In genomic region chrX:10720391-10720790, GRCm38 (mm10) we compare ENCODE assay signal across 14 mouse cellular contexts. TPM values are rescaled to one million over a fixed set of nuclear protein-coding genes. Genes with fewer than 3 reads are reported as not detected.
DNase-seq lines count a peak whose midpoint lies in the region; ATAC-seq lines count a peak whose summit lies in the region.
"Had no signal": no experiment of that assay in that cellular context is flagged by ENCODE, and none has a peak within 500 bp of the region (broad histone marks: within the 10 kb centered on the region; RNA-seq: fewer than 3 reads in every experiment).

No protein-coding gene starts in this region.

- H3K27ac ChIP-seq in hindbrain, embryonic 13.5 days: no peak overlapping the region
- H3K27ac ChIP-seq in hindbrain, embryonic 11.5 days (ENCODE audit: low read depth, low read length): no peak overlapping the region
- H3K27ac ChIP-seq in hindbrain, embryonic 14.5 days: no peak overlapping the region
- no peak overlapping the region for H3K27ac ChIP-seq in midbrain, embryonic 15.5 days
- H3K27ac ChIP-seq: embryonic facial prominence, embryonic 15.5 days; limb, embryonic 12.5 days had no signal

- ATAC-seq in hindbrain, embryonic 13.5 days (ENCODE audit: low FRiP score): no peak
- ATAC-seq in hindbrain, embryonic 11.5 days (ENCODE audit: low FRiP score): no peak
- no peak for ATAC-seq in hindbrain, embryonic 14.5 days (ENCODE audit: low FRiP score)
- ATAC-seq in midbrain, embryonic 15.5 days (replicated peaks): no peak
- ATAC-seq in megakaryocyte progenitor cell, adult 5-6 weeks (replicated peaks; ENCODE audit: poor library complexity): no peak

- H3K4me3 ChIP-seq in hindbrain, embryonic 13.5 days: no peak overlapping the region; the same call in 1 of the 2 replicates
- H3K4me3 ChIP-seq in hindbrain, embryonic 11.5 days (ENCODE audit: low read depth, low read length): no peak overlapping the region
- peak overlapping the region; percentile 63; the same call in 1 of the 2 replicates for H3K4me3 ChIP-seq in hindbrain, embryonic 14.5 days (replicated peaks; ENCODE audit: low read length)
- 0 out of 2 replicates have a peak overlapping the region, but pooled peaks have one; percentile 4 for H3K4me3 ChIP-seq in midbrain, embryonic 15.5 days
- H3K4me3 ChIP-seq: embryonic facial prominence, embryonic 15.5 days; limb, embryonic 12.5 days had no signal

- no peaks in the 10 kb centered on the region for H3K9me3 ChIP-seq in hindbrain, embryonic 13.5 days
- H3K9me3 ChIP-seq in hindbrain, embryonic 11.5 days (ENCODE audit: control insufficient read depth, low read length): no peaks in the 10 kb centered on the region
- H3K9me3 ChIP-seq in hindbrain, embryonic 14.5 days (ENCODE audit: control insufficient read depth, low read length): no peaks in the 10 kb centered on the region
- no peaks in the 10 kb centered on the region for H3K9me3 ChIP-seq in midbrain, embryonic 15.5 days
- H3K9me3 ChIP-seq: embryonic facial prominence, embryonic 15.5 days; limb, embryonic 12.5 days had no signal

- WGBS in hindbrain, embryonic 13.5 days: 33% methylated on average over 6 of the region's 6 CpGs
- WGBS in hindbrain, embryonic 11.5 days: 39% methylated on average over 6 of the region's 6 CpGs
- 21% methylated on average over 6 of the region's 6 CpGs for WGBS in hindbrain, embryonic 14.5 days
- 32% methylated on average over 6 of the region's 6 CpGs for WGBS in midbrain, embryonic 15.5 days

- DNase-seq in hindbrain, embryonic 11.5 days (ENCODE audit: low spot score): no peak
- DNase-seq in MEL-GATA-1-ER (ENCODE audit: extremely low read depth, low read depth): peak; percentile 15
- no peak for DNase-seq in hindbrain, embryonic 14.5 days (ENCODE audit: low spot score)
- DNase-seq in right cerebral cortex, postnatal 36 days (ENCODE audit: low spot score in 2 of 2): no peak
- no peak for DNase-seq in gastrocnemius, postnatal 14 days
- DNase-seq: adrenal gland, postnatal 25 days; cerebellum, postnatal 14 days; heart, postnatal 10 days; kidney, postnatal 25 days had no signal

- intact Hi-C loops in gastrocnemius, postnatal 14 days (cut with DNase I; ENCODE audit: low total_unique reads): no loop called here

- H3K4me2 ChIP-seq in hindbrain, embryonic 13.5 days: peak overlapping the region; percentile 62
- H3K4me2 ChIP-seq in hindbrain, embryonic 11.5 days (replicated peaks; ENCODE audit: low read depth, low read length): no peak overlapping the region
- H3K4me2 ChIP-seq in hindbrain, embryonic 14.5 days (replicated peaks): peak overlapping the region; percentile 66
- H3K4me2 ChIP-seq in midbrain, embryonic 15.5 days: peak overlapping the region; percentile 61
- H3K4me2 ChIP-seq: embryonic facial prominence, embryonic 15.5 days had no signal

- H3K4me1 ChIP-seq in hindbrain, embryonic 13.5 days (replicated peaks): peaks cover 8% of the 10 kb centered on the region; the same call in 1 of the 2 replicates
- no peaks in the 10 kb centered on the region for H3K4me1 ChIP-seq in hindbrain, embryonic 11.5 days (replicated peaks; ENCODE audit: control insufficient read depth, insufficient read depth, low read length)
- H3K4me1 ChIP-seq in hindbrain, embryonic 14.5 days (replicated peaks; ENCODE audit: control insufficient read depth, insufficient read depth, low read length): peaks cover 11% of the 10 kb centered on the region; the same call in 1 of the 2 replicates
- no peaks in the 10 kb centered on the region; the same call in 1 of the 2 replicates for H3K4me1 ChIP-seq in midbrain, embryonic 15.5 days
- H3K4me1 ChIP-seq: embryonic facial prominence, embryonic 15.5 days; limb, embryonic 12.5 days had no signal

- H3K27me3 ChIP-seq in hindbrain, embryonic 13.5 days: no peaks in the 10 kb centered on the region
- no peaks in the 10 kb centered on the region for H3K27me3 ChIP-seq in hindbrain, embryonic 11.5 days (ENCODE audit: control insufficient read depth, insufficient read depth, low read length)
- H3K27me3 ChIP-seq in hindbrain, embryonic 14.5 days (ENCODE audit: control insufficient read depth, insufficient read depth, low read length): no peaks in the 10 kb centered on the region
- H3K27me3 ChIP-seq in midbrain, embryonic 15.5 days (replicated peaks): no peaks in the 10 kb centered on the region
- H3K27me3 ChIP-seq: embryonic facial prominence, embryonic 15.5 days had no signal

- no peaks in the 10 kb centered on the region for H3K36me3 ChIP-seq in hindbrain, embryonic 13.5 days
- H3K36me3 ChIP-seq in hindbrain, embryonic 11.5 days (ENCODE audit: control insufficient read depth, insufficient read depth, low read length): no peaks in the 10 kb centered on the region
- H3K36me3 ChIP-seq in hindbrain, embryonic 14.5 days (replicated peaks; ENCODE audit: control insufficient read depth, insufficient read depth): no peaks in the 10 kb centered on the region
- no peaks in the 10 kb centered on the region for H3K36me3 ChIP-seq in midbrain, embryonic 15.5 days (replicated peaks)
- H3K36me3 ChIP-seq: embryonic facial prominence, embryonic 15.5 days; limb, embryonic 12.5 days had no signal

- H3K9ac ChIP-seq in hindbrain, embryonic 13.5 days: no peak overlapping the region
- H3K9ac ChIP-seq in hindbrain, embryonic 11.5 days (ENCODE audit: low read depth, low read length): no peak overlapping the region
- H3K9ac ChIP-seq in hindbrain, embryonic 14.5 days: no peak overlapping the region
- no peak overlapping the region for H3K9ac ChIP-seq in midbrain, embryonic 15.5 days
- H3K9ac ChIP-seq: embryonic facial prominence, embryonic 15.5 days; limb, embryonic 12.5 days had no signal

RNA-seq across cellular contexts. Expression of gene Mid1ip1, which starts 5.6 kb away (rescaled TPM):
- 102 and 108 TPM in 2 replicates for polyA plus RNA-seq in hindbrain, embryonic 13.5 days (2015; fragmentation: Nextera tagmentation; extraction: Ambion mirVana)
- polyA plus RNA-seq in hindbrain, embryonic 11.5 days (2014; fragmentation: Nextera tagmentation; extraction: Ambion mirVana): 36.5 and 41.3 TPM in 2 replicates
- polyA plus RNA-seq in hindbrain, embryonic 14.5 days (2014; fragmentation: Nextera tagmentation; extraction: Ambion mirVana): 88.2 and 91.3 TPM in 2 replicates
- 95.7 and 97.6 TPM in 2 replicates for polyA plus RNA-seq in midbrain, embryonic 15.5 days (2015; fragmentation: Nextera tagmentation; extraction: Ambion mirVana)
- total RNA-seq in gastrocnemius, postnatal 14 days (2021): 1 to 10 TPM; 8.1 to 9.3 TPM
- total RNA-seq in megakaryocyte progenitor cell, adult 5-6 weeks (2015): 21.4 and 21.9 TPM in 2 replicates
- 62.6 and 71.8 TPM in 2 replicates for total RNA-seq in megakaryocyte progenitor cell, adult 5-6 weeks (2017)

Comparison
In these comparisons a context has a peak if more than half of its experiments do, and no peak if none do; other contexts are left out.
1. H3K4me3 ChIP-seq: peak in hindbrain, embryonic 14.5 days (single experiment) and midbrain, embryonic 15.5 days (single experiment); none in hindbrain, embryonic 13.5 days (single experiment) and hindbrain, embryonic 11.5 days (single experiment).